Mouse (Mus musculus): Measurements from ENCODE around the gene P4ha1. TPM values are rescaled to one million over a fixed set of nuclear protein-coding genes. Genes with fewer than 3 reads are reported as not detected.
"Not testable (repeated sequence)": the region's sequence is repeated elsewhere in the genome, so short reads cannot be mapped to it uniquely, and the experiment has no call there.

Gene P4ha1
- total RNA-seq, 2 experiments from 2014 or later = 14.3 to 25.0 TPM

DNA sequence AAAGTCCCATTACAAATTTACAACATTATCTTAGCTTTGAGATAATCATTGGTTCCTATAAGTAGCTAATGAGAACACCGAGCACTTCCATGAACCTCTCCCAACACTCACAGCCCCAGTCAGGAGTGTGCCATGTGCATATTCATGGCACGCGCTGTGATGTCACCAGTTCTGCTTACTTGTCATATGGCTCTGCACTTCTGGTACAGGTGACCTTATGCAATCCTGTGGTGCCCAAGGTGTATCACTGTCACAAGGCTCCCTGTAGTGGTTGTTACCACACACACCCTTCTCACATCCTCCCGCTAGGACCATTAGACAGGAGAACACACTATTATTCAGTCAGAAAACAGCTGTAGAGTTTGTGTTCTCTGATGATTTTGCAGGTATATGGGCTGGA lies 43.6 kb downstream of the P4ha1 start:
- ATAC-seq (ENCODE audit: poor library complexity, severe bottlenecking) = no peak

DNA sequence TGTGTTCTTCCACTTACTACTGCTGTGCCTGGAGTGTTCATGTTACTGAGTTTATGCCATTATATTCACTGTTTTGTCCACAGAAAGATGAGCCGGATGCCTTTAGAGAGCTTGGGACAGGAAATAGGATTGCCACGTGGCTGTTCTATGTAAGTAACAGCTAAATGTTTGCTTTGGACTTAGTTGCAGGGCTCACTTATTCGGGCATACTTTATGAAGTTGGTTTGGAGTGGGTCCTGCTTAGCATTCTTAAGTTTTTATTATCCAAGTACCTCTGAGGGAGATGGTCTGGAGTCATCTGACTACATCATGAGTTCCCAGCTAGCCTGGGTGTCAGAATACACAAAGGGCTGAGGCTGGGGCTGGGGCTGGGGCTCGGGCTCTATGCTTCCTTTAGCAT lies 44.1 kb downstream of the P4ha1 start:
- ATAC-seq (ENCODE audit: poor library complexity, severe bottlenecking) = no peak

- ATAC-seq (ENCODE audit: poor library complexity, severe bottlenecking) = no peak
Observed at GRCm38 (mm10) chr10:59368729-59369128, 45.6 kb downstream of the P4ha1 start.

GRCm38 (mm10) chr10:59369426-59369825 lies 46.3 kb downstream of the P4ha1 start:
- ATAC-seq (ENCODE audit: poor library complexity, severe bottlenecking) = peak; percentile 35; the same call in 1 of the 2 replicates

GRCm38 (mm10) chr10:59377906-59378305 lies 54.8 kb downstream of the P4ha1 start:
- no peak for ATAC-seq (ENCODE audit: poor library complexity, severe bottlenecking)

GRCm38 (mm10) chr10:59378728-59379127 lies 55.6 kb downstream of the P4ha1 start:
- no peak for ATAC-seq (ENCODE audit: poor library complexity, severe bottlenecking)

DNA sequence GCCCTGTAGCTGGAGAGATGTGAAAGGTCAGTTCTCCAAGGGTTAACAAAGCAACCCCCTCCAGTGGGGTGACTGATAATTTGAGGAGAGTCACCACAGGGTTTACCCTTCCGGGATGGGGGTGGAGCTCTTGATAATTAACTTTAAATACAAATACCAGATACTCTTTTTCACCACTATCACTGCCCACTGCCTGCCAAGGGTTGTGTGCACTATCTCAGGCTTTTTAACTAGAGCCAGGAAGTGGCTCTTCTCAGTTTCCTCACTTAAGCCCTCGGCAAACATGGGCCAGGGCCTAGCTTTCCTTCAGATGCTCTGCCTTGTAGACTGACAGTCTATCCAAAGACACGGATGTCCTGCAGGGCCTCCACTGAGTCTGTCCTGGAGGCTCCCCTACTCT lies 56.8 kb downstream of the P4ha1 start:
- no peak for ATAC-seq (ENCODE audit: poor library complexity, severe bottlenecking)

DNA sequence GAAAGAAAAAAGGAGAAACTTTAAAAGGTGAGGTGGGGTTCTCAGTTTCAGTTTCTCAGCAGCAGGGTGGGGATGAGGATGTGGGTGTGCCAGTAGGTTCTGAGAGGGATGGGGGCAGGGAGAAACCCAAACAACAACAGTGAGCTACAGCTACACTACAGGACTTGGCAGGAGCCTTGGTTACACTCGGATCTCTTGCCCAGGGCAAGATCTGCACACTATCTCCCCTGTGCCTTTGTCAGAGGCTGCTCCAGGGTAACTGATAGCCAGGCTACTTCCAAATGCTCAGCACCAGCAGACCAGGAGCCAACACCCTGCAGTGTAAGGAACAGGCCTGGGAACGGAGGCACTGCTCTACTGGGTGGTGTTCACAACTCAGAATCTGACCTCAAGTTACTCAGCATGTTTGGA lies 57.3 kb downstream of the P4ha1 start:
- ATAC-seq (ENCODE audit: poor library complexity, severe bottlenecking) = 0 out of 2 replicates have a peak, but pooled peaks have one; percentile 21

- ATAC-seq (ENCODE audit: poor library complexity, severe bottlenecking) = not testable (repeated sequence)
Observed at GRCm38 (mm10) chr10:59381563-59381962, 58.5 kb downstream of the P4ha1 start.

DNA sequence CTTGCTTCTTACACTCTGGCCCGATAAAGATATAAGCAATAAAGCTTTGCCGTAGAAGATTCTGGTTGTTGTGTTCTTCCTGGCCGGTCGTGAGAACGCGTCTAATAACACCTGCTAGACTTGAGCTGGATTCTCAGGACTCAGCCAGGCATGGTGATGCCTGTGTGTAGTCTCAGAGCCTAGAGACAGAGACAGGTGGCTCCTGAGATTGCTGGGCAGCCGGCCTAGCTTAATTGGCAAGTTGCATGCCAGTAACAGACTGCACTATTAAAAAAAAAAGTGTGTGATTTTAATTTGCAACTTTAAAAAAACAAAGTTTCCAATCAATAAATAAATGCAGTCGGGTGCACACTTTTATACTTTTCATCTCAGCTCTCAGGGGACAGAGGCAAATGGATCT lies 63.9 kb downstream of the P4ha1 start:
- ATAC-seq (ENCODE audit: poor library complexity, severe bottlenecking) = no peak

DNA sequence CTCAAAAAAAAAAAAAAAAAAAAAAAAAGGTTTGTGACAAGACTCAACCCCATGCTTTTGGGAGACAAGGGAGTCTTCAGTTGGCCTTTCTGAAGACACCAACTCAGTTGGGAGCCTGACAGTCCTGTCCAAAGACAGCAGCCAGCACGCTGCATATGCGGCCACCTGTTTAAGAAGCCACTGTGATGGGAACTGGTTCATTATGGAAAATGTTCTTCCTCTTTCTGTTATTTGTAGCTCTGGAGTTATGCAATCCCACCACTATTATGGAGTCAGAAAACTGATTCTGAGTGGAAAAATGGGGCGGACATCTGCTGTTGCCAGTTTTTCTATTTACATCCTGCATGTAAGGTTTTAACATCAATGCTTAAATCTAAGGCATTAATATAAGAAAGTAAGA lies 66.6 kb downstream of the P4ha1 start:
- no peak for ATAC-seq (ENCODE audit: poor library complexity, severe bottlenecking)

DNA sequence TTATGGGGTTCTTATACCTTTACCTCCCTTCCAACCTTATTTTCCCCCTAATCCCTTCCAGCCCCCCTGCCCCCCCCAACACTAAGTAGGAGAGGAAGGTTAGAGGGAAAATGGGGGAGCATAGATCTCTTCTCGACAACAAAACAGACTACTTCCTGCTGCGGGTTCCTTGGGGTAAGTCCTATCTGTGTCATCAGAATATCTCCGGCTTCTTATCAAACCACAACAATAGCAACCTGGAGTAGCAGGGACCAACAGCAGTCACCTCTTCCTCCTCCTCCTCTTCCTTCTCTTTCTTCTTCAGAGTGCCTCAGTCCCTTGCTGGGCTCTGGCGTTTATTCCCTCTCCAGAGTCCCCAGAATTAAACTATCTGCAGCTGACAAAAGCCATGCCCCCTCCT lies 68.8 kb downstream of the P4ha1 start:
- no peak for ATAC-seq (ENCODE audit: poor library complexity, severe bottlenecking)

GRCm38 (mm10) chr10:59395461-59395860 lies 72.4 kb downstream of the P4ha1 start, which contains the start of gene Gm10273:
Gene Gm10273 (plus strand): TSS chr10:59395632.
- peak; percentile 66 for ATAC-seq (ENCODE audit: poor library complexity, severe bottlenecking)

DNA sequence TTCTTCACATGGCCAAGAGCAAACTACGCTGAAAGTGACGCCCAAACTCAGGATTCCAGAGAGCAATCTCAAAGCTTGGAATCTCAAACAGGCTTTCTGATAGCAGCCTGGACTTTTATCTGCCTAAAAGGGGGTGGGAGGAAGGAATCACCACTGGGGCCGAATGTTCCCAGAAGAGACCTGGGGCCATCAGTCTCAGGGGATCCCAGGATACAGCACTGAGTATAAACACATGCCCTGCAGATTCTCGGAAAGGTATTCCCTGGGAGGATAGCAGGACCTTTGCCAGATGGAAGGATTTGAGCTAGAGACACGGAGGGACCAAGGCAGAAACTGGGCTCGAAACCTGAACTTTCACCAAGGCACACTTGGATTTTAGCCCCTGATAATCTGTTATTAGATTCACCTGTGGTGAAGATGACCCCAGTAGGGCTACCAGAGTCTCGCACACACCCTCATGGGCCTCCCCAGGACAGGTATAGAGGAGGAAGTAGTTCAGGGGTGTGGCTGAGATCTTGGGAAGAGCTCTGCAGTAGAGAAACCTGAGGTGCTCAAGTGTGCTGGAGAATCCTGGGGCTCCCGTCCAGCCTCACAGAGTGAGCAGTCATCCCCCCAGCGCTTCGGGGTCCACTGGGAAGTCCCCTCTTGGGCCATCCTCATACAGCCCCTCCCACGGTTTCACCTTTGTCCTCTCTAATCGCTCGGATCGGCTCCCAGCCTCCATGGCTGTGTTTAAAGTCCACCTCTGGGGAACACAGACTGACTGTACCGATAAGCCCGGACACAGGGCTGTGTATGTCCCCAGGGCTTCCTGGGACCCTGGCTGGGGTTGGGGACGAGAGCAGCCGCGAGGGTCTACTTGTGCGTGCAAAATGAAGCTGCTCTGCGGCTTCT lies 80.0 kb downstream of the P4ha1 start, which contains the start of gene Pla2g12b:
Gene Pla2g12b, plus strand, starts transcription at position 762 of the 894 bp plus-strand sequence.
- no peak for ATAC-seq (ENCODE audit: poor library complexity, severe bottlenecking)

DNA sequence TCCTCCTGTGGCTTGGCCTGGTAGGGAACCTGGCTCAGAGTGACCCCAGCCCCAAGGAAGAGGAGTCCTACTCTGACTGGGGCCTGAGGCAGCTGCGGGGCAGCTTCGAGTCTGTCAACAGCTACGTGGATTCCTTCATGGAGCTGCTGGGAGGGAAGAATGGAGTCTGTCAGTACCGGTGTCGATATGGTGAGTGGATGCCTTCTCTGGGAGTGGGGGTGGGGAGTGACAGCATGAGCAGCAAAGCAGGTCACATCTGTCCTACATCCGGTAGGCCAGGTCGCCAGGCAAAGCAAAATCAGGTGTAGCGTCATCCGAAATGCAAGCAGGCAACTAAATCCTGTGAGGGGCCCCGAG lies 80.7 kb downstream of the P4ha1 start:
- ATAC-seq (ENCODE audit: poor library complexity, severe bottlenecking) = no peak

DNA sequence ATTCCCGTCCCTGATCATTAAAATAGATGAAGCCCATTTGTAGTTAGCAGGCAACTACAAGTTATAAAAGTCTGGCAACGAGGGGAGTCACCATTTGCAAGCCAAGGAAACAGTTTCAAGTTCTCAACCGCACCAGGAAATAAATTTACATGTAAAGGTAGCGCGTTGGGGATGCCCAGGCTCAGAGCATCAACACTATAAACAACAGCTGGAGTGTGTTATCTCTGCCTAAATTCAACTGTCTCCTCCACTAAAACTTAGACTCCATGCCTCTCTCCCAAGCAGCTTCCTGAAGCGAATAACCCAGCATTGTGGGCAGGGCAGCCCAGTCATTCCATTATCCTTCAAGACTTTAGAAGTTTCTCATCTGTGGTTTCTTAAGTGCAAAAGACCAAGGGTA lies 85.4 kb downstream of the P4ha1 start:
- ATAC-seq (ENCODE audit: poor library complexity, severe bottlenecking) = no peak

- ATAC-seq (ENCODE audit: poor library complexity, severe bottlenecking) = no peak
Observed at GRCm38 (mm10) chr10:59410264-59410663, 87.2 kb downstream of the P4ha1 start.

- ATAC-seq (ENCODE audit: poor library complexity, severe bottlenecking) = no peak
Observed at GRCm38 (mm10) chr10:59413711-59414110, 90.6 kb downstream of the P4ha1 start.

DNA sequence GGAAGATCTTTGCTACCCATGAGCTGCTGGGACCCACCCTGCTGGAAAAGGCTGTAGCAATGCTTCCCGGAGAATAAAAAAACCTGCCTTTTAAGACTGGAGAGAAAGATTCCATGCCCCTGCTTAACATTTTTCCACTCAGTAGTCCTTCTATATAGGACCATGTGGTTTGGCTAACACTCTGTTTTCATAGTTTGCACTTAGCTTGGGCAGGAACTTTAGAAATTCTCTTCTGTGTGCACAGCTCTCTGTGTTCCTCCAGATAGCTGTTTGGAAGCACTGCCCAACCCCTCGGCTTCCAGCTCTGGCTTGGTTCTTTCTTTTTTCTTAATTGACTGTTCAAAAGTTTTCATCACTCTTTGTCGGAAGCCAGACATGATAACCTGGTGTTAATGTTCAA lies 93.5 kb downstream of the P4ha1 start:
- ATAC-seq (ENCODE audit: poor library complexity, severe bottlenecking) = no peak

DNA sequence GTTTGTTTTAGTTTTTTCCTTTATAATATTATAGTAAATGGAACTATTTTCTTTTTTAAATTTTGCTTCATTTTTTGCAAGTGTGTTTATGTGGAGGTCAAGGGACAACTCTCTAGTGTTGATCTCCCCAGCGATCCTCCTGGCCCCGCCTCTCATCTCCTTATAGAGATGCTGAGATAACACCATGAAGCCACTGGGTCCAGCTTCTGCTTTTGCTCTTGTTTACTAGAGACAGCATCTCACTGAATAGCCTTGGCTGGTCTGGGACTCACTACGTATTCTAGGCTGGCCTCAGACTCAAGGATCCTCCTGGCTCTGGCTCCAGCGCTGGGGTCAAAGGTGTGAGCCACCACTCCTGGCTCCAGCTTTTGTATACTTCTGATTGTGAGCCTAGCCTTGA lies 96.4 kb downstream of the P4ha1 start:
- peak; percentile 62 for ATAC-seq (ENCODE audit: poor library complexity, severe bottlenecking)
